Mouse (Mus musculus): ENCODE results near the gene Slamf9.

Gene Slamf9

GRCm38 (mm10) chr1:172515396-172515795 is 40.2 kb downstream of the Slamf9 start:
- DNase-seq, result peak; percentile 96

GRCm38 (mm10) chr1:172518013-172518412 is 42.9 kb downstream of the Slamf9 start:
- no peak for DNase-seq

GRCm38 (mm10) chr1:172519644-172520043 is 44.5 kb downstream of the Slamf9 start:
- peak; percentile 90 for DNase-seq

GRCm38 (mm10) chr1:172520576-172521440 is 45.6 kb downstream of the Slamf9 start, which contains the start of gene Cfap45:
Cfap45 (plus strand) TSS chr1:172520801.
- DNase-seq, result peak; percentile 100

- peak; percentile 95 for DNase-seq
These were observed 47.4 kb downstream of the Slamf9 start for GRCm38 (mm10) chr1:172522524-172522923.

- peak; percentile 98 for DNase-seq
These were observed 48.5 kb downstream of the Slamf9 start for GRCm38 (mm10) chr1:172523699-172524101.

- peak; percentile 99 for DNase-seq
These were observed 50.0 kb downstream of the Slamf9 start for GRCm38 (mm10) chr1:172525027-172525764.

- peak; percentile 95 for DNase-seq
These were observed 50.8 kb downstream of the Slamf9 start for GRCm38 (mm10) chr1:172525971-172526370.

- peak; percentile 99 for DNase-seq
These were observed 51.4 kb downstream of the Slamf9 start for GRCm38 (mm10) chr1:172526380-172527081.

GRCm38 (mm10) chr1:172527431-172527830 is 52.3 kb downstream of the Slamf9 start:
- DNase-seq, result peak; percentile 93

Data from heart, adult 11 months (tissue).